ENCODE assay signal across 29 mouse cellular contexts in genomic region chr3:117247833-117248232, GRCm38 (mm10).
"Had no signal": no experiment of that assay in that cellular context is flagged by ENCODE, and none has a peak within 500 bp of the region (broad histone marks: within the 10 kb centered on the region; RNA-seq: fewer than 3 reads in every experiment).

No protein-coding gene starts in this region.

- ATAC-seq: forebrain, embryonic 13.5 days; forebrain, embryonic 14.5 days; forebrain, embryonic 16.5 days; forebrain, postnatal 0 days had no signal

- H3K36me3 ChIP-seq: embryonic facial prominence, embryonic 10.5 days; embryonic facial prominence, embryonic 12.5 days; embryonic facial prominence, embryonic 13.5 days; embryonic facial prominence, embryonic 15.5 days; forebrain, embryonic 10.5 days; forebrain, embryonic 12.5 days; forebrain, embryonic 15.5 days had no signal

- H3K9ac ChIP-seq: embryonic facial prominence, embryonic 12.5 days; embryonic facial prominence, embryonic 13.5 days; embryonic facial prominence, embryonic 15.5 days; forebrain, embryonic 12.5 days; forebrain, embryonic 13.5 days; forebrain, embryonic 15.5 days; forebrain, postnatal 0 days had no signal

- H3K27ac ChIP-seq: embryonic facial prominence, embryonic 10.5 days; embryonic facial prominence, embryonic 12.5 days; embryonic facial prominence, embryonic 13.5 days; embryonic facial prominence, embryonic 15.5 days; forebrain, embryonic 10.5 days; forebrain, embryonic 12.5 days; forebrain, embryonic 13.5 days; forebrain, embryonic 15.5 days; gastrocnemius, adult 2 months; heart, adult 2 months had no signal

- H3K9me3 ChIP-seq: embryonic facial prominence, embryonic 10.5 days; embryonic facial prominence, embryonic 12.5 days; embryonic facial prominence, embryonic 13.5 days; embryonic facial prominence, embryonic 15.5 days; forebrain, embryonic 10.5 days; forebrain, embryonic 12.5 days; forebrain, embryonic 13.5 days; forebrain, embryonic 15.5 days had no signal

- H3K27me3 ChIP-seq: embryonic facial prominence, embryonic 12.5 days; embryonic facial prominence, embryonic 13.5 days; embryonic facial prominence, embryonic 15.5 days; forebrain, embryonic 12.5 days; forebrain, embryonic 13.5 days; forebrain, embryonic 15.5 days had no signal

- H3K4me3 ChIP-seq: embryonic facial prominence, embryonic 10.5 days; embryonic facial prominence, embryonic 12.5 days; embryonic facial prominence, embryonic 13.5 days; embryonic facial prominence, embryonic 15.5 days; erythroblast, embryonic 14.5 days; forebrain, embryonic 10.5 days; forebrain, embryonic 12.5 days; forebrain, embryonic 13.5 days; forebrain, embryonic 15.5 days; gastrocnemius, adult 2 months; heart, adult 2 months had no signal

- H3K4me2 ChIP-seq: embryonic facial prominence, embryonic 12.5 days; embryonic facial prominence, embryonic 13.5 days; embryonic facial prominence, embryonic 15.5 days; forebrain, embryonic 12.5 days; forebrain, embryonic 13.5 days; forebrain, embryonic 15.5 days had no signal

- H3K4me1 ChIP-seq: embryonic facial prominence, embryonic 10.5 days; embryonic facial prominence, embryonic 12.5 days; embryonic facial prominence, embryonic 13.5 days; embryonic facial prominence, embryonic 15.5 days; forebrain, embryonic 10.5 days; forebrain, embryonic 12.5 days; forebrain, embryonic 13.5 days; forebrain, embryonic 15.5 days had no signal

- DNase-seq: cerebellum, adult 2 months; cerebellum, adult 8-10 months; cerebellum, adult 9-10 months; cerebellum, adult 9-11 months; cerebellum, postnatal 10 days; cerebellum, postnatal 14 days; cerebellum, postnatal 25 days; cerebellum, postnatal 36 days; embryo, embryonic 11 days; forebrain, postnatal 0 days; gastrocnemius, adult 2 months; gastrocnemius, postnatal 10 days; gastrocnemius, postnatal 14 days; gastrocnemius, postnatal 25 days; gastrocnemius, postnatal 36 days; heart, adult 11 months; heart, adult 18-20 months; heart, adult 2 months had no signal
